Mouse (Mus musculus): ENCODE results near the gene Prrg4. TPM values are rescaled to one million over a fixed set of nuclear protein-coding genes. Genes with fewer than 3 reads are reported as not detected.
"Not testable (repeated sequence)": the region's sequence is repeated elsewhere in the genome, so short reads cannot be mapped to it uniquely, and the experiment has no call there.

Prrg4 gene
- total RNA-seq (2014; rRNA removed; ENCODE audit: low replicate concordance), result 0.58 and 5.9 TPM in 2 replicates
- 1.1 and 1.5 TPM in 2 replicates for polyA plus RNA-seq (2015; fragmentation: Nextera tagmentation; extraction: Ambion mirVana)

- Histone ChIP-seq H3K27me3 (ENCODE audit: control insufficient read depth, insufficient read depth, low read length) (peaks cover 11% of the 10 kb centered on the region; the same call in 1 of the 2 replicates), H3K36me3 (replicated peaks; ENCODE audit: control insufficient read depth, insufficient read depth, low read length) (no peaks in the 10 kb centered on the region), H3K4me2 (ENCODE audit: low read depth, low read length) (peak within 1 kb of the TSS; percentile 76), H3K4me3 (ENCODE audit: low read depth, low read length) (peak within 1 kb of the TSS; percentile 52), H3K4me1 (ENCODE audit: control insufficient read depth, insufficient read depth) (0 out of 2 replicates have a peak, but pooled peaks cover 5% of the 10 kb centered on the region), H3K9me3 (replicated peaks; ENCODE audit: control insufficient read depth, low read length) (no peaks in the 10 kb centered on the region), H3K27ac (ENCODE audit: low read depth) (no peak within 1 kb of the TSS), H3K9ac (replicated peaks; ENCODE audit: low read depth, low read length) (peak within 1 kb of the TSS; percentile 44; the same call in 1 of the 2 replicates)
- DNase-seq (ENCODE audit: low spot score) (peak; percentile 35), ATAC-seq (ENCODE audit: insufficient read depth, low read depth) (peak; percentile 85)
- WGBS, result under 1% methylated on average over 61 of the region's 62 CpGs
- TF ChIP-seq EP300 (IDR thresholded peaks at IDR 0.05; ENCODE audit: low read depth), result no peak
- TF ChIP-seq CTCF (IDR thresholded peaks at IDR 0.05; ENCODE audit: low read depth), result peak; percentile 21
Observed at GRCm38 (mm10) chr2:104849276-104849990, at the start of gene Prrg4. Gene Prrg4 (minus strand): TSS chr2:104849876.

GRCm38 (mm10) chr2:104887882-104888566 lies 38.3 kb upstream of the Prrg4 start:
- Histone ChIP-seq H3K27ac (ENCODE audit: low read depth) (no peak overlapping the region), H3K4me1 (ENCODE audit: control insufficient read depth, insufficient read depth) (no peaks in the 10 kb centered on the region), H3K9ac (replicated peaks; ENCODE audit: low read depth, low read length) (no peak overlapping the region), H3K36me3 (replicated peaks; ENCODE audit: control insufficient read depth, insufficient read depth, low read length) (no peaks in the 10 kb centered on the region), H3K9me3 (replicated peaks; ENCODE audit: control insufficient read depth, low read length) (no peaks in the 10 kb centered on the region), H3K4me2 (ENCODE audit: low read depth, low read length) (no peak overlapping the region), H3K27me3 (ENCODE audit: control insufficient read depth, insufficient read depth, low read length) (no peaks in the 10 kb centered on the region), H3K4me3 (ENCODE audit: low read depth, low read length) (no peak overlapping the region)
- DNase-seq (ENCODE audit: low spot score), result peak; percentile 79
- peak; percentile 44 for ATAC-seq (ENCODE audit: insufficient read depth, low read depth)
- TF ChIP-seq EP300 (IDR thresholded peaks at IDR 0.05; ENCODE audit: low read depth) (no peak), CTCF (IDR thresholded peaks at IDR 0.05; ENCODE audit: low read depth) (peak; percentile 93)
- 13% methylated on average over 10 of the region's 10 CpGs for WGBS

GRCm38 (mm10) chr2:104887331-104887730 lies 37.7 kb upstream of the Prrg4 start:
- not testable (repeated sequence) for H3K4me2 ChIP-seq (ENCODE audit: low read depth, low read length); H3K4me1 ChIP-seq (ENCODE audit: control insufficient read depth, insufficient read depth); DNase-seq (ENCODE audit: low spot score); H3K36me3 ChIP-seq (replicated peaks; ENCODE audit: control insufficient read depth, insufficient read depth, low read length); H3K27me3 ChIP-seq (ENCODE audit: control insufficient read depth, insufficient read depth, low read length); H3K9ac ChIP-seq (replicated peaks; ENCODE audit: low read depth, low read length); H3K9me3 ChIP-seq (replicated peaks; ENCODE audit: control insufficient read depth, low read length); H3K4me3 ChIP-seq (ENCODE audit: low read depth, low read length); H3K27ac ChIP-seq (ENCODE audit: low read depth); ATAC-seq (ENCODE audit: insufficient read depth, low read depth)
- WGBS, result 63% methylated on average over 2 of the region's 2 CpGs

- Histone ChIP-seq H3K9ac (replicated peaks; ENCODE audit: low read depth, low read length) (no peak overlapping the region), H3K4me2 (ENCODE audit: low read depth, low read length) (no peak overlapping the region), H3K4me3 (ENCODE audit: low read depth, low read length) (no peak overlapping the region), H3K9me3 (replicated peaks; ENCODE audit: control insufficient read depth, low read length) (no peaks in the 10 kb centered on the region), H3K27me3 (ENCODE audit: control insufficient read depth, insufficient read depth, low read length) (no peaks in the 10 kb centered on the region), H3K36me3 (replicated peaks; ENCODE audit: control insufficient read depth, insufficient read depth, low read length) (no peaks in the 10 kb centered on the region), H3K27ac (ENCODE audit: low read depth) (no peak overlapping the region), H3K4me1 (ENCODE audit: control insufficient read depth, insufficient read depth) (no peaks in the 10 kb centered on the region)
- TF ChIP-seq CTCF (IDR thresholded peaks at IDR 0.05; ENCODE audit: low read depth), result no peak
- no peak for TF ChIP-seq EP300 (IDR thresholded peaks at IDR 0.05; ENCODE audit: low read depth)
- no peak for ATAC-seq (ENCODE audit: insufficient read depth, low read depth)
- 87% methylated on average over 18 of the region's 18 CpGs for WGBS
- no peak for DNase-seq (ENCODE audit: low spot score)
Observed at GRCm38 (mm10) chr2:104886109-104886508, 36.4 kb upstream of the Prrg4 start.

- DNase-seq (ENCODE audit: low spot score), result no peak
- no peaks in the 10 kb centered on the region for H3K36me3 ChIP-seq (replicated peaks; ENCODE audit: control insufficient read depth, insufficient read depth, low read length)
- H3K4me3 ChIP-seq (ENCODE audit: low read depth, low read length), result no peak overlapping the region
- no peak overlapping the region for H3K4me2 ChIP-seq (ENCODE audit: low read depth, low read length)
- 65% methylated on average over 8 of the region's 8 CpGs for WGBS
- no peaks in the 10 kb centered on the region for H3K9me3 ChIP-seq (replicated peaks; ENCODE audit: control insufficient read depth, low read length)
- no peaks in the 10 kb centered on the region for H3K4me1 ChIP-seq (ENCODE audit: control insufficient read depth, insufficient read depth)
- TF ChIP-seq CTCF (IDR thresholded peaks at IDR 0.05; ENCODE audit: low read depth), result no peak
- TF ChIP-seq EP300 (IDR thresholded peaks at IDR 0.05; ENCODE audit: low read depth), result no peak
- H3K9ac ChIP-seq (replicated peaks; ENCODE audit: low read depth, low read length), result no peak overlapping the region
- no peaks in the 10 kb centered on the region for H3K27me3 ChIP-seq (ENCODE audit: control insufficient read depth, insufficient read depth, low read length)
- ATAC-seq (ENCODE audit: insufficient read depth, low read depth), result no peak
- H3K27ac ChIP-seq (ENCODE audit: low read depth), result no peak overlapping the region
Observed at GRCm38 (mm10) chr2:104878794-104879193, 29.1 kb upstream of the Prrg4 start.

Measured in heart, postnatal 0 days (tissue).